Mouse (Mus musculus): ENCODE data around the gene Cnpy2.

- no peak for TF ChIP-seq POLR2A (IDR thresholded peaks at IDR 0.05; ENCODE audit: insufficient read depth, low read depth, low read length)
- no peak for TF ChIP-seq CTCF (IDR thresholded peaks at IDR 0.05)
Observed at GRCm38 (mm10) chr10:128336597-128336996, 14.3 kb downstream of the Cnpy2 start.
